Mouse (Mus musculus) lung, adult 2 months (tissue): ENCODE measurements around the gene Unc80. TPM values are rescaled to one million over a fixed set of nuclear protein-coding genes. Genes with fewer than 3 reads are reported as not detected.

Source experiments
- DNase-seq: peaks from one replicate; pipeline ENCODE4 v3.0.0; 2022
- H3K4me1 ChIP-seq: fragments of 200-500 bp; 2 replicates; pipeline ENCODE4 v1.6.1; 2011; ENCODE audit warnings: low read length; ENCODE audit not compliant: control insufficient read depth, insufficient read depth
- H3K4me3 ChIP-seq: fragments of 200-500 bp; replicated peaks from 2 replicates; pipeline ENCODE3; 2011; ENCODE audit warnings: low read depth, mild to moderate bottlenecking, control low read depth, low read length; ENCODE audit errors: extremely low read depth
- CTCF ChIP-seq: fragments of 200-500 bp; IDR thresholded peaks from 2 replicates; pipeline ENCODE4 v1.5.1; 2011; ENCODE audit warnings: mild to moderate bottlenecking, low read length, control low read depth; ENCODE audit not compliant: insufficient read depth
- POLR2A ChIP-seq: fragments of 200-500 bp; IDR thresholded peaks from 2 replicates; pipeline ENCODE4 v1.6.1; 2011; ENCODE audit warnings: low read depth, mild to moderate bottlenecking, control low read depth, low read length, borderline replicate concordance; ENCODE audit errors: extremely low read depth
- WGBS: fragments of 180-500 bp; shearing (Covaris S2); methylation state at CpG from one replicate; pipeline ENCODE4 v1.1.7; 2018; 5-methylcytosine and 5-hydroxymethylcytosine counted together
- polyA plus RNA-seq: library from polyadenylated mRNA; depleted of rRNA; stranded (reverse); fragments of >200 nt; gene quantifications from 2 replicates; pipeline ENCODE4 v1.2.3, GENCODE M21; 2012; rRNA removed

Unc80 gene
- 0.16 and 0.20 TPM in 2 replicates for polyA plus RNA-seq

DNA sequence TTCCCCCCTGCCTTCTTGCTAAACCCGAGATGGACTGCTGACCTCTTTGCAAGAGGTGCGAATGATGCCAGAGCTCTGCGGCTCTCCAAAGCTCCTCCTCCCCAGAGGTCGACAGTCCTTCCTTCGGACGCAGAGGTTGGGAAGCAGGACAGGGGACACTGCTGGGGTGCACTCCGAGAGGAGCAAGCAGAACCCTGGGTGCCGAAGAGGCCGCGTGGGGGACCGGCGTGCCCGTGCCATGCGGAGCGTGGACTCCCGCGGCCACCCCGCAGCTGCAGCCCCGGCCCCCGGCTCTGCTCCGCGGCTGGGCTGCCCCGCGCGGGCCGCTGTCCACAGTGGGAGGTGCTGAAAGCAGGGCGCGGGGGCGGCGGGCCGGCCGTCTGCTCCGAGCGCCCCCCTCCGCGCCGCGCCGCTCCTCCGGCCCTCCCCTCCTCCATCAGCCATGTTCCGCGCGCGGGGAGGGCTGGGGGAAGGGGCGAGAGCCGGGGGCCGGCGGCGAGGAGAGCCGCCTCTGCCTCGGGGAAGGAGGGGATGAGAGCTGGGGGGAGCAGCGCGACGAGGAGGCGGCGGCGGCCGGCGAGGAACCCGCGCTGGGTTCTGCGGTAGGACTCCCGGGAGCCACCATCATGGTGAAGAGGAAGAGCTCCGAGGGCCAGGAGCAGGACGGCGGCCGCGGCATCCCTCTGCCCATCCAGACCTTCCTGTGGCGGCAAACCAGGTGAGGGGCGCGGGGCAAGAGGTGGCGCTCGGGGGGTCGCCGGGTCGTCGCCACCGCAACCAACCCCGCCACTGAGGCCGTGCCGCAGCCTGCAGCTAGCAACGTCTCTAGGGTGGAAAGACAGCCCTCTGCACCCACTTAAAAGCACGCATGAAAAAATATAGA lies at the start of gene Unc80:
TSS of gene Unc80 (plus strand) at position 547 of the 883 bp plus-strand sequence.
- no peaks in the 10 kb centered on the region for H3K4me1 ChIP-seq
- DNase-seq = peak; percentile 15
- TF ChIP-seq POLR2A (no peak), CTCF (no peak)
- WGBS = 1% methylated on average over 70 of the region's 83 CpGs
- peak within 1 kb of the TSS; percentile 28 for H3K4me3 ChIP-seq

DNA sequence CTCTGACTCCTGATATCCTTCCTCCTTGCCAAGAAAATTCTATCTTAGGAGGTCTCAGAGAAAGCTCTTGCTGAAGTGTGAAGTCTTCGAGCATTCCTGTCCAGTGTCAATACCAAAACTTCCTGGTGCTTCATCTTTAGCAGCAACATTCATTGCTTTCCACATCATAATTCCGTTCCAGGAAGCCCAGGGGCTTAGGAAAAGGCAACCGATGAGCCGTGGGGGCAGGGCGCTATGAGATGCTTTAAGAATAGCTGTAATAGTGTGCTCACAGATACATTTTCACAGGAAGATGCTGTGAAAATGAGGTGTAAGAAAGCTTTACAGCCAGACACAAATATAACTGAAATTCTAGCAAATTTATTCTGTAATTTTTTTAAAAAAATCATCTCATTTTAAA lies 42.1 kb upstream of the Unc80 start:
- Histone ChIP-seq H3K4me3 (no peak overlapping the region), H3K4me1 (no peaks in the 10 kb centered on the region)
- 84% methylated on average over 5 of the region's 5 CpGs for WGBS
- TF ChIP-seq CTCF (no peak), POLR2A (no peak)
- DNase-seq = no peak

DNA sequence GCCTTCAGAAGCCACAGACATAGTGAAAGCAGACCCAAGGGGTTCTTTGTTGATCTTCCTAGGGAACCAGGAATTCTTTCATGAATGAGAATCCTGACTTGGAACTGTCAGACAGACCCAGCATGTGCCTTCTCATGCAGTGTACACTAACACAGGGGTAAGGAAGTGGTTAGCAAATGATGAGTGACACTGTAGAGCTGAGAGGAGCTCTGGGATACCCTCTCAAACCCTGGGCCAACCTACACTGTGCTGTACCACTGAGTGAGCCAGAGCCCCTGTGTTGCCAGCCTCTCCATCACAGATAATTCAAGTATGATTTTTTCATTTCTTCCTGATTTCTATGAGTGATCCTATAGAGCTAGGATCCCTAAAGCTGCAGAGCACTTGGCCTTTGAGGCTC lies 37.2 kb upstream of the Unc80 start:
- no peak for DNase-seq
- H3K4me3 ChIP-seq = no peak overlapping the region
- TF ChIP-seq CTCF (no peak), POLR2A (no peak)
- H3K4me1 ChIP-seq = no peaks in the 10 kb centered on the region

DNA sequence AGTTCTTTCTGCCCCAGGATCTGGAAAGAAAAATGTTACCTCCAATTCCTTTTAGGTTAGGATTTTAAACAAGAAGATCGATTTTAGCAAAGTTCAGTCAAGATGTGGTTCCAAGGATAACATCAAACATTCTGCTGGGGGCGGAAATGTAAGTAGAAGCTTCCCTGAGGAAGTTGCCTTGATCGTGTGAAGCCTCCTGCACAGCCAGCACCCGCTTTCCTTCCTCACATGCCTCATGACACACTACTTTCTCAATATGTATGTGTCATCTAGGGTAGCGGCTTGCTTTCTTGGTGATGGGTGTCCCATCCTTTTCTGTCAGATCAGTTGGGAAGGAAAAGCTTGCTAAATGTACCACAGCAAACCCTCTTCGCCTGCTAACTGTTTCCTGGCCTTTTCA lies 36.7 kb upstream of the Unc80 start:
- Histone ChIP-seq H3K4me3 (no peak overlapping the region), H3K4me1 (no peaks in the 10 kb centered on the region)
- WGBS = 78% methylated on average over 6 of the region's 6 CpGs
- no peak for TF ChIP-seq CTCF
- no peak for TF ChIP-seq POLR2A
- no peak for DNase-seq

DNA sequence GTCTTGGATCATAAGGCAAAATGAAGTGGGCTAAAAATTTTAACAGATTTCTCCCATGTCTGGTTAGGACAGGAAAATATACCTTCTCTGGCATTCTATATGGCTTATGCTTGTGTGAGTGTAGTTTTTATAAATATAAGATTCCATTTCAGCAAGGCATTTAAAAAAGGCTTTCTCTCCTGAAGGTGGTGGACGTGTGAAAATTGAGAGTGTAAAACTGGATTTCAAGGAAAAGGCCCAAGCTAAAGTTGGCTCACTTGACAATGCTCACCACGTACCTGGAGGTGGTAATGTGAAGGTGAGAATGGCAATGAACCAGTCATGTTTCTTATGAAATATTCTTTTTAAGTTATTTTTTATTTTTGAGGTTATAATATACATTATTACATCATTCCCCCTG lies 30.1 kb upstream of the Unc80 start:
- TF ChIP-seq CTCF (no peak), POLR2A (no peak)
- no peak overlapping the region for H3K4me3 ChIP-seq
- WGBS = 74% methylated on average over 2 of the region's 2 CpGs
- no peak for DNase-seq
- no peaks in the 10 kb centered on the region for H3K4me1 ChIP-seq

- WGBS = 90% methylated on average over 2 of the region's 2 CpGs
- no peak for DNase-seq
- no peak for TF ChIP-seq POLR2A
- no peak for TF ChIP-seq CTCF
- H3K4me1 ChIP-seq = no peaks in the 10 kb centered on the region
- no peak overlapping the region for H3K4me3 ChIP-seq
Measured at GRCm38 (mm10) chr1:66442922-66443321, 25.2 kb upstream of the Unc80 start.

DNA sequence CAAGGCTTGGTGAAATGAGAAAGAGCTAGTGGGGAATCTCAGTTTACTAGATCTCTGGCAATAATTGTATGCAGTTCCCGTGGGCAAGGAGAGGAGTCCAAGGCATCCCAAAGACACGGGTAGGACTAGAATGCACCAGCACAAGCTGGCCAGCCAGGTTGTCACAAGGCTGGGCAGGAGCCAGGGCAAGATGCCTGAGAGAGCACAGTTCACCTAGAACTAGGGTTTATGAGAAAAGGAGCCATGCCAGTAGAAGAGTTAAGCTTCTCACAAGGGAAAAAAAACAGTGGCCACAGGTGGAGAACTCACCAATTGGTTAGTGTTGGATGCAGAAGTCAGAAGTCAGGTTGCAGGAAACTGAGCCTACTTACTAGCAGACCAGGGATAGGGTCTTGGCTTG lies 18.7 kb upstream of the Unc80 start:
- no peak for TF ChIP-seq POLR2A
- TF ChIP-seq CTCF = no peak
- Histone ChIP-seq H3K4me3 (no peak overlapping the region), H3K4me1 (no peaks in the 10 kb centered on the region)
- WGBS = 57% methylated on average over 2 of the region's 2 CpGs
- DNase-seq = no peak

DNA sequence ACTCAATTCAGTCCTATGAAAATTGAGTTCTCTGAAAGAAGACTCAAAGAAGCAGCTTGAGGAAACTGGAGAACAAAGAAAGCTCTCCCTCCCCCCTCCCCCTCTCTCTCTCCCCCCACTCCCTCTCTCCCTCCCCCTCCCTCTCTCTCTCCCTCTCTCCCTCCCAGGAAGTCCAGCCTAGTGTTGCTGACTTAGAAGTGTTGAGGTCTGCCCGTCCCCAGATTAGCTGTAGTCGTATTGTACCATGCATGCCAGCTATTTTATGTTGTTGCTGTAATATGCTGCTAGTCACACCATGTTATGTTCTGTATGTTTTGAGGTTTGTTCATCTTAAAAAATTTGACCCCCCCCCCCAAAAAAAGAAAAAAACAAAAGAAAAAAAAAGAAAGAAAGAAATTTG lies 11.6 kb upstream of the Unc80 start:
- no peak for DNase-seq
- no peaks in the 10 kb centered on the region; the same call in 1 of the 2 replicates for H3K4me1 ChIP-seq
- no peak for TF ChIP-seq CTCF
- no peak for TF ChIP-seq POLR2A
- 10% methylated on average over 2 of the region's 2 CpGs for WGBS
- no peak overlapping the region for H3K4me3 ChIP-seq

DNA sequence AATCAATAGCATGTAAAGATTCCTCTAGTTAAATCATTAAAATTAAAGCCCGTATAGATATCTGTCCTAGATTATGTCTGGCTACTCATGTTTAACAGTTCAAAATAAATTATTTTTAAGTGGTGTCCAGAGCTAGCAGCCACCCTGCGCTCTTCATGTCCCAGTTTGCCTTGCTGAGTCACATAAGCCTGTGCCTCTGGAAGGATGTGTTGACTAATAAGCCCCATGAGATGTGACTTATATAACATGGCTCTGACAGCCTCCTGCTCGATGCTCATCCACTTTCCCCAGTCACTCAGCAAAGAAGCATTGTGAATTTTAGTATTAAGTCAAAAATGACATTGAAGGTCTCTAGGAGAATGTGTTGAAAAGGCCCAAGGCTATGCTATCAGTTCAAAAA lies 10.4 kb upstream of the Unc80 start:
- Histone ChIP-seq H3K4me1 (no peaks in the 10 kb centered on the region; the same call in 1 of the 2 replicates), H3K4me3 (no peak overlapping the region)
- no peak for DNase-seq
- TF ChIP-seq CTCF (no peak), POLR2A (no peak)
- 72% methylated on average over 3 of the region's 3 CpGs for WGBS

DNA sequence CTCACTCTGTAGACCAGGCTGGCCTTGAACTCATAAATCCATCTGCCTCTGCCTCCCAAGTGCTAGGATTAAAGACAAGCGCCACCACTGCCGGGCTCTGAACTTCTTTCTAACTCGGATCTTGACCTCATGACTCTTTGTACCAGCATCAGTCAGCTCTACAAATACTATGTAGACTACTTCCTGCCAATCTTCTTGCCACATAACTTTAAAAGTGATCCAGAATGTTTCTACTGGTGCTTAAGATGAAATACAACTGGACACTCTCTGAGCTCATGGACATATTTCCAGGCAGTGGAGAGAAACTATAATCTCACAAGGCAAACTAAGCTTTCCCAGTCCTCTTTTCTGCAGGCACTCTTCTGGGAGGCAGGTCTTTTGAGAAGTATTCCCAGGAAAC lies 8.8 kb upstream of the Unc80 start:
- WGBS = 43% methylated on average over 3 of the region's 3 CpGs
- no peak overlapping the region for H3K4me3 ChIP-seq
- TF ChIP-seq POLR2A (no peak), CTCF (no peak)
- H3K4me1 ChIP-seq = no peaks in the 10 kb centered on the region; the same call in 1 of the 2 replicates
- DNase-seq = no peak

- TF ChIP-seq CTCF (no peak), POLR2A (no peak)
- no peak for DNase-seq
- 49% methylated on average over 4 of the region's 4 CpGs for WGBS
- no peaks in the 10 kb centered on the region; the same call in 1 of the 2 replicates for H3K4me1 ChIP-seq
- no peak overlapping the region for H3K4me3 ChIP-seq
Measured at GRCm38 (mm10) chr1:66460850-66461249, 7.3 kb upstream of the Unc80 start.
